Mouse (Mus musculus): Measurements from ENCODE around the gene Gm11037. TPM values are rescaled to one million over a fixed set of nuclear protein-coding genes. Genes with fewer than 3 reads are reported as not detected.
"Not testable (repeated sequence)": the region's sequence is repeated elsewhere in the genome, so short reads cannot be mapped to it uniquely, and the experiment has no call there.

The Gm11037 gene
- polyA plus RNA-seq (2012; rRNA removed): not detected in 2 replicates

DNA sequence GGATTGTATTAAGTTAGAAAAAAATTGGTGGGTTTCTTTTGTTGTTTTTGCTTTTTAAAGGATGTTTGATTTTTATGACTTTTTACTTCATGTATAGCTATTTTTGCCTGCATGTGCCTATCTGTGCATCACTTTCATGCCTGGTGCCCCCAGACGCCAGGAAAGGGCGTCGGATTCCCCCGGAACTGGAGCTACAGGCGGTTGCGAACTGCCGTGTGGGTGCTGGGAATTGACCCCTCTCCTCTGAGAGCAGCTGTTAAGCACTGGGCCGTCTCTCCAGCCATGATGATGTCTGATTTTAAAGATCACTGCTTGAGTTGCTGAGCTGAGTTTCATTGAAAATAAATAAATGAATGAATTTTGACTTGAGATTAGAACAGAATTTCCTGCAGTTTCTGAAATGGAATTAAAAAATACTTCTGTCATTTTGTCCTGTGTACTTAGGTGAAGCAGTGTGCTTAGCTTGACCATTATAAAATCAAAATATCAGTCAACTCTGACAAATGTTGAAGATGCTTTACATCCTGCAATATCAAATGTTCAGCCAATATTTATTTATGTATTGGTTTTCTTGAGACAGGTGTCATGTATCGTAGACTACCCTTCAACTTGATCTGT is at the start of gene Gm11037:
Gene Gm11037, plus strand, starts transcription at position 568 of the 618 bp plus-strand sequence.
- no peak for DNase-seq (ENCODE audit: low read depth)

GRCm38 (mm10) chr2:131084206-131084605 is 49.1 kb upstream of the Gm11037 start:
- no peak for DNase-seq (ENCODE audit: low read depth)

GRCm38 (mm10) chr2:131086667-131087390 is 46.5 kb upstream of the Gm11037 start, which contains the start of gene Siglec1:
Gene Siglec1, minus strand, starts transcription at chr2:131086765.
- no peak for DNase-seq (ENCODE audit: low read depth)

DNA sequence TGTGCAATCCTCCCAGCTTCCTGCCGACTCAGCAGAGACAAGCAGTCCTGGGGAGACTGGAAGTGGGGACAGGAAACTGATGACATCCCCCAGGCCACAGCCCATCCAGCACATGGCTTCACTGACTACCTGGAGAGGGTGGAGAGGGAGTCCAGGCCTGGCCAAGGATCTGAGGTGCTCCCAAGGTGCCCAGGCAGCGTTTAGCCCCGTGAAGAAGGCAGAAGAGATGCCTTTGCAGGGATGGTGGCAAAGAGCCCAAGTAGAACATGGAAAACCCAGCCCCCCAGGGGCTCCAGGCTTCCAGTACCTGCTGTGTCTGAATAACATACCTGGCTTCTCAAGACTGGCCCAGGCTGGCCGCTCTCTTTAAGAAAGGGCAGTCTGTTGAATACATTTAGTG is 44.7 kb upstream of the Gm11037 start:
- no peak for DNase-seq (ENCODE audit: low read depth)

GRCm38 (mm10) chr2:131089634-131090033 is 43.7 kb upstream of the Gm11037 start:
- no peak for DNase-seq (ENCODE audit: low read depth)

DNA sequence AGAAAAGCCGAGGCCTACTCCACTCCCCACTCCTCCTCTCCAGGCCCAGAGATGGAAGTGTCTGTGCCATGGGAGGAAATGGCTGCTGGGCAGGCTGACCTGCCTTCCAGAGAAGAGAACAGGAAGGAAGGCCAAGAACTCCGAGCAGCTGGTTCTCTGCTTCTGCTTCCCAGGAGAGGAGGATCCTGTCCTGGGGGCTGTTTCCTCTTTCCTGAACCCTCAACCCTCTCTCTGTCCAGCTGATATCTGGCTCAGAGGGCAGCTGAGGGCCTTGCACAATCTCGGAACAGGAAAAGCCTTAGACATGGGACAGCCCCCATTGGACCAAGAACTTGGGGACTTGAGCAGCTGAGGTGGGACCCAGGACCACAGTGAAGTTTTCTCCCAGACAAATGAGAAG is 42.4 kb upstream of the Gm11037 start:
- no peak for DNase-seq (ENCODE audit: low read depth)

- DNase-seq (ENCODE audit: low read depth): no peak
Measured at GRCm38 (mm10) chr2:131093577-131093976, 39.7 kb upstream of the Gm11037 start.

GRCm38 (mm10) chr2:131094823-131095222 is 38.5 kb upstream of the Gm11037 start:
- DNase-seq (ENCODE audit: low read depth): peak; percentile 9

DNA sequence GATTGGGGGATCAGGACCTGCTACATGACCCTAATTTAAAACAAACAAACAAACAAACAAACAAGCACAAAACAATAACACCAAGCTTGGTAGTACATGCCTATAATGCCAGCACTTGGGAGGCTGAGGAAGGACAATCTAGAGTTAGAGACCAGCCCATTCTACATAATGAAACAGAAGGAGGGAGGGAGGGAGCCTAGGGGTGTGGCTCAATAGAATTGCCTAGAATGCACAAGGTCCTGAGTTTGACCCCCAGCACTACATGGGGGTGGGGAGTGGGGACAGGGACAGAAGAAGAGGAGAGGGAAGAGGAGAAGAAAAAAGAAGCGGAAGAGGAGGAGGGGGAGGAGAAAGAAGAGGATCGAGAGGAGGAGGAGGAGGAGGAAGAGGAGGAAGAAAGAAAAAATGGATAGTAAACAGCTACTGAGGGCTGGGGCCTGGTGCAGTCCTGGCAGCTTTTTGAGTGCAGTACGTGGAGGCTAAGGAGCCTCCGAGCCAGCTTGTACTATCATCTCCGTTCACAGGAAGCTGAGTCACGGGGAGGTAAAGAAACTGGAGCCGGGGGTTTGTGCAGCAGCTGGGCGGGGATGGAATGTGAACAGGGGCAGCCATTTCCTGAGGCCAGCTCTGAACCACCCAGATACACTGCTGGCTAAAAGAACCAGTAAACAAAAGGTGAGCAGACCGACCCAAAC is 37.0 kb upstream of the Gm11037 start:
- DNase-seq (ENCODE audit: low read depth): no peak

GRCm38 (mm10) chr2:131097087-131097486 is 36.2 kb upstream of the Gm11037 start:
- no peak for DNase-seq (ENCODE audit: low read depth)

DNA sequence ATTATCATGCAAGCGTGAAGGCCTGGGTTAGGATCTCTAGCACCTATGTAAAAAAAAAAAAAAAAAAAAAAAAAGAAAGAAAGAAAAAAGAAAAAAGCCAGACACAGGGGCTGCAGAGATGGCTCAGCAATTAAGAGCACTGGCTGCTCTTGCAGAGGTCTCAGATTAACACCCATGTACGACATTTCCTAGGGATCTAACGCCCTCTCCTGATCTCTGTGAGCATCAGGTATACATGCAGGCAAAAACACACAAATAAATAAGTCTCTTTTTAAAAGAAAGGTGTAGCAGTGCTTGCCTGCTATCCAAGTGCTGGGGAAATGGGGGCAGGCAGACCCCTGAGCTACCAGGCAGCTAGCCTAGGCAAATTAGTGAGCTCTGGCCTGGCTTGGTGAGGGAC is 31.8 kb upstream of the Gm11037 start:
- no peak for DNase-seq (ENCODE audit: low read depth)

- no peak for DNase-seq (ENCODE audit: low read depth)
Measured at GRCm38 (mm10) chr2:131104021-131104420, 29.3 kb upstream of the Gm11037 start.

DNA sequence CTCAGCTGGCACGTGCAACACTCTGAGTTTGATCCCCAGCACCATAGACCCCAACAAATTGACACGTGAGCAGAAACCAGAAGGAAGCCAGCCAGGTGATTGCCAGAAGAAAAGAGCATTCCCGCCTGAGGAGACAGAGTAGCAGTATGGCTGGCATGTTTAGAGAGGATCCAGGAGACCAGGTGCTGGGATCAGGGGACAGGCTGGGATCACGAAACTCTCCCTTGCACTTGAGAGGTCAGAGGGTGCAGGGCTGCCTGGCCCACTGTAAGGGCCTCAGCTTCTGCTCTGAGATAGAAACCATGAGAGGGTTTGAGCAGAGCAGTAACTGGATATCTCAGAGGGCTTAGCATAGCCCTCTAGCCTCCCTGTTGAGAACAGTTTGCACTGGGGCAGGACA is 28.2 kb upstream of the Gm11037 start:
- DNase-seq (ENCODE audit: low read depth): not testable (repeated sequence)

DNA sequence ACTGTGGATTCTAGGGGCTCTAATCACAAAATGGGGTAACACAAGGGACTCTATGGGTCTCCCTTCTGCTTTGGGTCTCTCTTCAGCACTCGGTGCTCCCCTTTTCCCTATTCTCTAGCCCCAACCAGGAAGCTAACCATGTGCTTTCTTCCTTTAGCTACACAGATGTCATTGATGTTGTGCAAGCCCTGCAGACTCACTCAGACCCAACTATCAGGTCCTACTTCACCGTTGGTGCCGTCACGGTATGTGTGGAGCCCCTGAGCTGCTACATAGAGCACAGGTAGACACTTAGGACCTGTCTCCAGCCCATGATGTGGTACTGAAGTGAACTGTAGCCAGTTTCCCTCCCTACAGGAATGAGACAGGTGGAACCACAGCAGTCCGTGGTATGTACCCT is 27.3 kb upstream of the Gm11037 start:
- no peak for DNase-seq (ENCODE audit: low read depth)

- DNase-seq (ENCODE audit: low read depth): no peak
Measured at GRCm38 (mm10) chr2:131118968-131119574, 14.2 kb upstream of the Gm11037 start.

DNA sequence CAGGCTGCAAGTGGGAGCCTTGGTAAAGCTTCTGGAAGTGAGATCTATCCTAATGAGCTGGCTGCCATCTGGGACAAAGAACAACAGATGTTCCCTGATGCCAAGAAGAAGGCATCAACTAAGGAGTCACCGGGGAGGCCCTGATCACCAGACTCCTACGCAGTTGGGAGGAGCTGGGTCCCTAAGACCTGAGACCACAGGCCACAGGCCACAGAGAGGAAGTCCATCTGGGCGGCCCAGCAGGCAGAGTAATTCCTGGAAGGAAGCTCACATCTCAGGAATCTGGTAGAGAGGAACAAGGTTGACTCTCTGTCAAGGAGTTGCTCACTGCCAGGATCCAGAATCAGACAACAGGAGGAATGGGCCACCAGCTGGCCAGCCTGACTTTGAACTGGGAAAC is 9.1 kb upstream of the Gm11037 start:
- DNase-seq (ENCODE audit: low read depth): no peak

DNA sequence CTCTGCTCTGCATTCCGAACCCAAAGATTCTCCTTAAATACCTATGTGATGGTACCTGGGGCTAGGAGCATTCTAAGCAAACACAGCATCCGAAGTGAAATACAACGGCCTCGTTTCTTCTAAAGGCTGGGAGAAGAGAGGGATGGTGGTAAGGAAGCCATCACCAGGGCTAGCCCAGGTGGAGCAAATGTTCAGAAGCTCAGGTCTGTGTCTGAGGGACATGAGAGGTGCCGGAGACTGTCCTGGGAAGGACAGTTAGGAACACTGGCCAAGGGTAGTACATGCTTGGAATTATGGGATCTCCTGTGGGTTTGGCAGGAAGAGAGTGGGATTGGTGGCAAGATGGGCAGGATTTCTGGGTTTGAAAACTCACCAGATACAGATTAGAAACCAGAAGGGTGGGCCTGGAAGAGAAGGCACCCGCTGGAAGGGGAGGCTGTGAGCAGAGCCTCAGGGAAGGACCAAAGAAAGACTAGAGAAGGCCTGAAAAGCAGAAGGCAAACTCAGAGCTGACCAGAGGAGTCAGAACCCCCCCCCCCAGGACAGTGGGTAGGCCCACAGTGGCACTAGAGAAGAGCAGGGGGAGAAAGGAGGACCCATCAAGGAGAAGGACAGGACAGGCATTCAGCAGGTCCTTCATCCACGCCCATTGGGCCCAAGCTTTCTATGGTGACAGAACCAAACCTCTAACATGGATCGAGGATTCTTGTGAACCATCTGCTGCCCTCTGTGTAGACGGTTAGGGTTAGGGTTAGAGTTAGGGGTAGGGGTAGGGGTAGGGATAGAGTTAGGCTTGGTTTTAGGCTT is 7.9 kb upstream of the Gm11037 start:
- no peak for DNase-seq (ENCODE audit: low read depth)

DNA sequence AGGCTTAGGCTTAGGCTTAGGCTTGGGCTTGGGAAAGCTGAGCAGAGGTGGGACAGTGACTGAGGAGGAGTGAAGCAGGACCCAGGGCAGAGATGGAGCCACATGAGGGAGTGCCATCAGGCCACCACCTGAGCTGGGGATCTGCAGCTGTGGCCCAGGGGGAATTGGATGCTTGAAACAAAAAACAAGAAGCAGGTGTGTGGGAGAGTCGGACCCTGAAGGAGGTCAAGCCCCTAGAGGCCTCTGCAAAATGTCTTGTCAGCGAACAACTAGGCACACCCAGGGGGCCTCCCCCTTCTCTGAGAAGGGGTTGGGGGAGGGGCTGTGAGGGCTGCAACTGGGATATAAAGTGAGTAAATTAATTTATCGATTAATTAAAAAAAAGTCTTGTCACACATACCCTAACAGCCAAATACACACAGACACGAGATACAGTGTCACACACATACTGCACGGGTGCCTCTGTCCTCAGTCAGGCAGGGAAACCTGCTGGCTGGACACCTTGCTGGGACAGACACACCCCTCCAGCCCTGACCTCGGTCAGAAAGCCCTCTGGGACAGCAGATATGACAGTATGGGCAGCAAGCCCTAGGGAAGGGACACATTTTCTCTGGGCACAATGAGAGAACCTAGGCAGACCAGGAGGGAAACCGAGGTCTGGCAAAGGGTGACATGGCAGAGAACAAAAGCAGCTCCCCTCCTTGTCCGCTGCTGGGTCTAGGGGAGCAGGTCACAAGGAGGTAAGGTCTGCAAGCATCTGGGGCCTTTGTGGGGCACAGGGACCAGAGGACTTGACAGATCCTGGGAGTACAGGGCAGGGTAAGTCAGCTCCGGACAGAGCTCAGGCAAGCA is 7.1 kb upstream of the Gm11037 start:
- no peak for DNase-seq (ENCODE audit: low read depth)

DNA sequence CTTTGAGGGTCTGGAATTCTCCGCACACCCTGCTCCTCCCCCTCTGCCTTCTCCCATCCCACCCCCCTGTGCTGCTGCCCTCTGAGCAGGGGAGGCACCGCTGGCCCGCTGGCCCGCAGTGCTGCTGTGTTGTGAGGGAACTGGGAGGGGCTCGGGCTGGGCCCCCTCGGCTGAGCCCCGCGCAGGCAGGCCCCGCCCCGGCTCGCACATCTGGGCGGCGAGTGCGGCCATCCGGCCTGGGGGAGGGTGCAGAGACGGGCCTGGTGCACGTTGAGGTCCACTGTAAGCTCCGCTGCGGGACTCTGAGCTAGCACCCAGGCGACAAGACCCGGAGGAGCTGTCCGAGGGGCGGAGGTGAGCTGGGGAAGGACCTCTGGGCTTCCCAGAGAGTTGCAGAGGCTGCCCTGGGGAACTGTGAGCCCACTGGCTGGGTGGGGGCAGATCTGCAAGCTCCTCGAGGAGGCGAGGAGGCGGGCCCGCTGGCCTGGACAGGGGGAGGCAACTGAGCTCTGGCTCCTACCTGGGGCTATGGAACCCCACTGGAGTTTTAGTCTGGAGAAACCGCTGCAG is 6.1 kb upstream of the Gm11037 start, which contains the start of gene Hspa12b:
Gene Hspa12b, plus strand, starts transcription at position 120 of the 570 bp plus-strand sequence.
- DNase-seq (ENCODE audit: low read depth): no peak

DNA sequence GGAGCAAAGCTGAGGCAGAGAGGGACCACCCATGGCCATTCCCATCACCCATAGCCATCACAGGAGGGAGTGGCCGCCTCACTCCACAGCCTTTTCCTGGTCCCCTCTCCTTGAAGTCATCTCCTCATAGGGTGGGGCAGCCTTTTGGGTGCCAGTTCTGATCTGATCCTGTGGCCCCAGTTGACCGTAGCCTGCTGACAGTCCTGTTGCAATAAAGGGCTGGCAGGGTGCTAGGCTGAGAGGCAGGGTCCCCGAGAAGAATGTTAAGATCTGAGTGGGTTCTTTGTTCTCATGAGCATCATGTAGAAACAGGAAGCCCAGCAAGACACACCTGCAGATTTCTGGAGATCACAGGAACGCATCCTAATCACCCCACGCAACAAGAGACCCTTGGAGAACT is 5.1 kb upstream of the Gm11037 start:
- no peak for DNase-seq (ENCODE audit: low read depth)
